Mouse (Mus musculus) cerebellum, postnatal 10 days (tissue): ENCODE measurements at regions not wholly inside any gene's neighbourhood (a gene's known extent, or its start where the extent isn't known, plus 50 kb on each side); places are given as distances from the start of the nearest gene placed in this dataset.

Experiments used
- DNase-seq, 2 experiments: peaks; one replicate each; pipeline ENCODE4 v3.0.0; 2021; ENCODE audit warnings: mixed read lengths in 2 of 2

GRCm38 (mm10) chr3:16816101-16816500 lies 809.9 kb upstream of the Gm5150 start:
- no peak for DNase-seq

- DNase-seq: no peak
Observed at GRCm38 (mm10) chr3:16810878-16811611, 804.8 kb upstream of the Gm5150 start.

GRCm38 (mm10) chr3:16803603-16804002 lies 797.4 kb upstream of the Gm5150 start:
- DNase-seq: no peak
